Mouse (Mus musculus) layer of hippocampus, adult 9-11 months (tissue): ENCODE data around the gene Trappc12.
A peak's percentile ranks its signal among the peaks of the same experiment; 100 is the strongest.

Experiments used
- DNase-seq: peaks from one replicate; pipeline ENCODE4 v3.0.0; 2022

Trappc12 gene

DNA sequence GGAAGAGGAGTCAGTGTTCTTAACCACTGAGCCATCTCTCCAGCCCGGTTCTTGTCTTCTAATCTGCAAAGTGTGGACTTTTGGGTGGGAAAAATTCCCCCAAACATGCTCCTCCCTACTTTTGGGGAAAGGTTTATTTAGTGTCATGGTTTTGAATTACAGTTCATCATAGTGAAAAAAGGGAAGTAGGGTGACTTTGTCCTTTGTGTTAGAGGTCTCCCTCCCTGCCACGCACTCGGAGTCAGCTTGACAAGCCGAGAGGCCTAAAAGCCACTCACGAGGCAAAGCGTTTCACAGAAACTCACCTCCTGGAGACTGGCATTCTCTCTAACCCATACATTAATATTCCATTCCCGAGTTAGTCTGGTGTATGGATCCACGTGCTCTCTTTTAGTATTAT, 17.6 kb downstream of the Trappc12 start:
- DNase-seq: no peak

- DNase-seq: no peak
Observed at GRCm38 (mm10) chr12:28727061-28727460, 23.2 kb downstream of the Trappc12 start.

- DNase-seq: no peak
Observed at GRCm38 (mm10) chr12:28726204-28726603, 24.1 kb downstream of the Trappc12 start.

GRCm38 (mm10) chr12:28724366-28724765, 25.9 kb downstream of the Trappc12 start:
- DNase-seq: no peak

- no peak for DNase-seq
Observed at GRCm38 (mm10) chr12:28718106-28718505, 32.2 kb downstream of the Trappc12 start.

GRCm38 (mm10) chr12:28717066-28717465, 33.2 kb downstream of the Trappc12 start:
- DNase-seq: no peak

- no peak for DNase-seq
Observed at GRCm38 (mm10) chr12:28714822-28715632, 35.2 kb downstream of the Trappc12 start.

DNA sequence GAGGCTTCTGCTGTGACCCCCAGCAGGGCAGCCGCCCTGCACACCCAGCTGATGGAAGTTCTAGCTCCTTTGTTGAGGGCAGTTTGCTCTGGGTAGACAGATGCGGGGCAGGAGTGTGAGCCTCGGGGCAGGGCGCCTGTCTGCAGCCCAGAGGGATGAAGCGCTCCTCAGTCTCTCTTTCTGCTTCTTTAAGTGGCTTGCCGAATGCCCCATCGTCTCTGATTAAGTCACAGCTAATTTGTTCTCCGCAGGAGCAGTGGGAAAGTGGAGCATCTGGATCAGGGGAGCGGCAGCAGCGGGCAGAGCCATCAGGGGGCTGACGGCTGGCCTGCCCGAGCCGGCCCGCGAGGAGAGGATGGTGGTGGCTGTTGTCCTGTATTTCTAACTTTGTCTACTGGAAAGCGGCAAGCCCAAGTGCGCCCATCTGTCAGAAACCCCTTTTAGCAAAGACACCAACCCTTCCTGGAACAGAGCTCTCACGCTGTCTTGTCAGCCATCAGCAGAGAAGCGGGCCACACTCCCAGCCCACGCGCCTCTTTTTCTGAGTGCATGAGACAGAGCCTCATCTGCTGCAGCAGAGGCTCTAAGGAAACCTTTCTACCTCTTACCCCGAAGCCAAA, 39.6 kb downstream of the Trappc12 start:
- peak; percentile 79 for DNase-seq

DNA sequence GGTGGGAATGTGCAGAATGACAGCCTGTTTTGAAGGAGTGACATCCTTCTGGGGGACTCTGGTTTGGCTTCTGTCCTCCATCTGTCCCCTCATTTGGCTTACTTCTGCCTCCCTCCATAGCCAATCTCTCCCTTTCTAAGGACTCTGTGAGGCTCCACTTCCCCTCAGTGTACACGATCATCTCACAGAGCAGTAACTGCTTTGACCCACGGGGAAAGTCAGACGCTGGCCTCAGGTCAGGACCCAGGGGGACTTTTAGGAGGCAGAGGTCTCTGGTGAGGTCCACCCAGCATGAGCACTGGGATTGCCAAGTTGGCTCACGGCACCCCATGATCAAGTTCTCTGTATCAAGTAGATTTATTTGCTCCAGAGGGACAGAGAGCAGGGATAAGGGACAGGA, 42.1 kb downstream of the Trappc12 start:
- DNase-seq: no peak

- no peak for DNase-seq
Observed at GRCm38 (mm10) chr12:28705204-28705603, 45.1 kb downstream of the Trappc12 start.

DNA sequence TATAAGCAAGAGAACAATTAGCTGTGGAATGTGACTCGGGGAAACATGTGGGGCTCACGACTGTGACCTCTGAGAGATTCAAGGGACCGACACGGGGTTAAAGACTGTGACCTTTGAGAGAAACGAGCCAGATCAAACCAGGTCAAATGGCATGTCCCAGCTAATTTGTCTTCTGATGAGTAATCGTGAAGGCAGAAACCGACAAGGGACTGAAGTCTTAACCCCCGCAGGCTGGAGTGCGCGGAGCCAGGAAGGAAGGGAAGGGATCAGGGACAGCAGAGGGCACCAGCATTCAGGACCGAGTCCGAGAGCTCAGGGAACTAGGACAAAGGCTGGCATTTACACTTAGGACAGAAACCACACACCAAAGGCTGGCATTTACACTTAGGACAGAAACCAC, 45.9 kb downstream of the Trappc12 start:
- DNase-seq: no peak

GRCm38 (mm10) chr12:28701302-28701701, 49.0 kb downstream of the Trappc12 start:
- peak; percentile 58 for DNase-seq

GRCm38 (mm10) chr12:28700561-28701025, 49.7 kb downstream of the Trappc12 start:
- DNase-seq: peak; percentile 61

GRCm38 (mm10) chr12:28700101-28700511, 50.2 kb downstream of the Trappc12 start:
- no peak for DNase-seq

DNA sequence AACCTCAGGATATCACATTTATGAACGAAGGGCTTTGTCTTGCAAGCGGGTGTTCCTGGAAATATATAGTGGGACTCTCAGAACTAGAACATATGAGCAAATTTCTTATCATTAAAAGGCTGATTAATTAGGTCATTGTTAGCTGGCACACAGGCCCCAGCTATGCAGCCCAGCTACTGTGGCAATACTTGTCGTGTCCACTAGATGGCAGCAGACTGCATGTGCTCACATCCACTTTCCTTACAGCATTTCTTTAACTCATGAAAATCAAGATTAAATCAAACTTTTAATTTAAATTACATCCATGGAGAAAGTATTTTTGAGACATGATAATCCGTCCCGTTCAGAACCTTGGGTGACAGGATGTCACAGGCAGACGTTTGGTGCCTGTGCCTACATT, 50.6 kb downstream of the Trappc12 start:
- peak; percentile 84 for DNase-seq

GRCm38 (mm10) chr12:28699086-28699485, 51.2 kb downstream of the Trappc12 start:
- DNase-seq: no peak

DNA sequence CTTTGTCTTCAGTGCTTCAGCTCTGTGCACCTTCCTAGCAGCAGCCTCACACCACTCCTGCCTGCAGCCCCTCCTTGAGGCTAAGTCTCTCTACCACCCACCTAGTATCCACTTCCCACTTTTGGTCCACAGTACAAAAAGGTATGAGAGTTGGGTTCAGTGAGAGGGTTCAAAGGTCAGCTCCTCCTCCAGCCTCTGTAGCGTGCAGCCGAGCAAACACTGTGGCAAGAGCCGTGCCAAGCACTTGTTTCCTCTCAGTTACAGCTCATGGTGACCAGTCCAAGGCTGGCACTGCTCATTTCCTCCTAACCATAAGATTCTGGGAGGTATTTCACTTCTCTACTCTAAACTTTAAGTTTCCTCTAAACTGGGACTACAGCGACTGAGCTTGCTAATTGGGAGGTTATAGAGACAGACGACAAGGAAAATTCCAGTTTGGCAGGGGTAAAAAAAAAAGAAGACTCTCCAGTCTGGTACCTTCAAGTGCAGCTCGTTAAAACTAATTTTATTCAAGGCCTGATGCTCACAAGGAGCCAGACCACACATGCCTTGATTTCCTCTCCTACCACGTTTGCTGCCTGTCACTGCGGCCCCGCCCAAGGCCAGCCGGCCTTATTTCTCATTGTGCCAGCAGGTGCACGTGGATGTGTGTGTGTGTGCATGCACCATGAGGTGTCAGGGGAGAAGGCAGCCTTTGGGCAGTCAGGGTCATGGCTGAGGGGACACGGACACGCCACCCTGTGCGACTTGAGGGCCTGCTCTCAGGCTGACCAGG, 52.3 kb downstream of the Trappc12 start:
- no peak for DNase-seq

GRCm38 (mm10) chr12:28694776-28695175, 55.5 kb downstream of the Trappc12 start:
- DNase-seq: no peak

DNA sequence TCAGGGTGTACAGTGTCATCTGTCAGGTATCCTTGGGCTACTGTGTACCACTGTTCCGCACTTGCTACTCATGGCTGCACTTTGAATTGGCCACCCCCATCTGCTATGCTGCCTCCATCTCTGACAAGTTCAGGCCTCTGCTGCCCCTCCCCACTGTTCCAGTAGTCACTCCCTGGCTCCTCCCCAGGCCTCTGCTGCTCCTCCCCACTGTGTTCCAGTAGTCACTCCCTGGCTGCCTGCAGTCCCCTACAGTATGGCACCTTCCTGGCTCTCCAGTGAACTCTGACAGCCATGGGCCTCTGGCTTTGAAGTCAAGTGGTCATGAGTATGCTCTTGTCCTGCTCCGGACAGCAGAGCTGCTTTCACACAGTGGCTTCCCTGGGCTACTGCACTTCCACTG, 56.0 kb downstream of the Trappc12 start:
- DNase-seq: peak; percentile 60

GRCm38 (mm10) chr12:28693738-28694137, 56.5 kb downstream of the Trappc12 start:
- no peak for DNase-seq

DNA sequence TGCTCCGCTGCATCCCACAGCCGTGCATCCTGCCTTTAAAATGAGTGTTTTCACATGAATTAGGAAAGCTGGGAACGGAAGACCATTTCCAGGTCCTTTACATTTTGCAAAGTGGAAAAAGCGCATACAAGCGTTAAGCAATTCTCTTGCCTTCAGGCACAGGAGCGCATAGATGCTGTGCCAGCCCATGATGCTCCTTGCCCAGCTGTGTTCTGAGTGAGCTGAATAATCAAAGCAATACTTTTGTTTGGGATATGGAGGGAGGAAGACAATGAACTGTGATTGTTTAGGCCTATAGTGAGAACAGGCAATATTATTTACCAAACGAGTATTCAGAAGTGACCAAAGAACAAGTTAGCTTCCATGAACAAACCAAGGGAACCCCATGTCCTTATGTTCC, 59.5 kb downstream of the Trappc12 start:
- DNase-seq: peak; percentile 76

GRCm38 (mm10) chr12:28688996-28689395, 61.3 kb downstream of the Trappc12 start:
- DNase-seq: no peak

- DNase-seq: no peak
Observed at GRCm38 (mm10) chr12:28686199-28686879, 63.9 kb downstream of the Trappc12 start.
